Mouse (Mus musculus): ENCODE data around the gene Herc2.

Herc2 gene

GRCm38 (mm10) chr7:56191661-56192060 is 141.7 kb downstream of the Herc2 start:
- no peak for DNase-seq (ENCODE audit: low spot score in 2 of 2)

- DNase-seq (ENCODE audit: low spot score in 2 of 2) = no peak
These were observed 151.7 kb downstream of the Herc2 start for GRCm38 (mm10) chr7:56201483-56202218.

- DNase-seq (ENCODE audit: low spot score in 2 of 2) = no peak
These were observed 152.8 kb downstream of the Herc2 start for GRCm38 (mm10) chr7:56202843-56203242.

GRCm38 (mm10) chr7:56203286-56203685 is 153.3 kb downstream of the Herc2 start:
- no peak for DNase-seq (ENCODE audit: low spot score in 2 of 2)

- DNase-seq (ENCODE audit: low spot score in 2 of 2) = no peak
These were observed 154.9 kb downstream of the Herc2 start for GRCm38 (mm10) chr7:56204877-56205276.

- no peak for DNase-seq (ENCODE audit: low spot score in 2 of 2)
These were observed 170.8 kb downstream of the Herc2 start for GRCm38 (mm10) chr7:56220811-56221210.

- no peak for DNase-seq (ENCODE audit: low spot score in 2 of 2)
These were observed 185.9 kb downstream of the Herc2 start for GRCm38 (mm10) chr7:56235794-56236423.

GRCm38 (mm10) chr7:56236617-56237016 is 186.6 kb downstream of the Herc2 start:
- DNase-seq (ENCODE audit: low spot score in 2 of 2) = no peak

GRCm38 (mm10) chr7:56239543-56239942 is 189.5 kb downstream of the Herc2 start, which contains the start of gene Oca2:
Oca2 (plus strand) TSS chr7:56239760.
- no peak for DNase-seq (ENCODE audit: low spot score in 2 of 2)

- DNase-seq (ENCODE audit: low spot score in 2 of 2) = no peak
These were observed 204.6 kb downstream of the Herc2 start for GRCm38 (mm10) chr7:56254568-56254967.

- no peak for DNase-seq (ENCODE audit: low spot score in 2 of 2)
These were observed 208.0 kb downstream of the Herc2 start for GRCm38 (mm10) chr7:56257875-56258441.

- DNase-seq (ENCODE audit: low spot score in 2 of 2) = no peak
These were observed 227.5 kb downstream of the Herc2 start for GRCm38 (mm10) chr7:56277506-56277905.
